Mouse (Mus musculus) brain, embryonic 14.5 days (tissue): ENCODE data around the gene Pla2g2d. TPM values are rescaled to one million over a fixed set of nuclear protein-coding genes. Genes with fewer than 3 reads are reported as not detected.

Experiments
- DNase-seq: peaks from one replicate; pipeline ENCODE4 v3.0.0-alpha.2; 2011; ENCODE audit warnings: low read depth
- CTCF ChIP-seq: fragments of 200-500 bp; IDR thresholded peaks from 2 replicates; pipeline ENCODE4 v1.5.1; 2012; ENCODE audit warnings: inconsistent platforms, mild to moderate bottlenecking, moderate library complexity, borderline replicate concordance; ENCODE audit not compliant: insufficient read depth, insufficient read length; ENCODE audit errors: extremely low read depth
- POLR2A ChIP-seq: fragments of 200-500 bp; IDR thresholded peaks from 2 replicates; pipeline ENCODE4 v1.6.1; 2012; ENCODE audit warnings: mild to moderate bottlenecking, inconsistent platforms, borderline replicate concordance; ENCODE audit not compliant: poor library complexity, insufficient read depth, insufficient read length, severe bottlenecking; ENCODE audit errors: extremely low read depth
- polyA plus RNA-seq: library from polyadenylated mRNA; depleted of rRNA; stranded (reverse); fragments of >200 nt; gene quantifications from 2 replicates; pipeline ENCODE4 v1.2.3, GENCODE M21; 2012

Pla2g2d gene
- polyA plus RNA-seq, 1 experiment = 0.14 TPM

- no peak for TF ChIP-seq CTCF
- TF ChIP-seq POLR2A = no peak
- DNase-seq = no peak
Observed at GRCm38 (mm10) chr4:138753608-138754007, 21.9 kb upstream of the Pla2g2d start.

GRCm38 (mm10) chr4:138754432-138754831, 21.1 kb upstream of the Pla2g2d start:
- TF ChIP-seq CTCF = no peak
- DNase-seq = no peak

GRCm38 (mm10) chr4:138755439-138755838, 20.1 kb upstream of the Pla2g2d start:
- TF ChIP-seq CTCF = no peak
- no peak for TF ChIP-seq POLR2A
- DNase-seq = peak; percentile 9

GRCm38 (mm10) chr4:138755983-138756382, 19.6 kb upstream of the Pla2g2d start:
- peak; percentile 4 for DNase-seq
- TF ChIP-seq POLR2A (no peak), CTCF (no peak)

GRCm38 (mm10) chr4:138757416-138757815, 18.1 kb upstream of the Pla2g2d start, which contains the start of gene Pla2g2f:
TSS of gene Pla2g2f (minus strand) at chr4:138757626.
- no peak for TF ChIP-seq POLR2A
- no peak for TF ChIP-seq CTCF
- no peak for DNase-seq

GRCm38 (mm10) chr4:138762266-138762665, 13.3 kb upstream of the Pla2g2d start:
- TF ChIP-seq POLR2A (no peak), CTCF (no peak)
- no peak for DNase-seq

- no peak for DNase-seq
- TF ChIP-seq CTCF = no peak
- TF ChIP-seq POLR2A = no peak
Observed at GRCm38 (mm10) chr4:138771970-138772369, 3.6 kb upstream of the Pla2g2d start.

GRCm38 (mm10) chr4:138772386-138772785, 3.1 kb upstream of the Pla2g2d start:
- TF ChIP-seq CTCF (no peak), POLR2A (no peak)
- DNase-seq = no peak

GRCm38 (mm10) chr4:138777417-138778407, 2.2 kb downstream of the Pla2g2d start:
- peak; percentile 55 for DNase-seq
- TF ChIP-seq POLR2A (no peak), CTCF (no peak)

GRCm38 (mm10) chr4:138780300-138780699, 4.8 kb downstream of the Pla2g2d start:
- no peak for DNase-seq
- no peak for TF ChIP-seq CTCF
- TF ChIP-seq POLR2A = no peak

GRCm38 (mm10) chr4:138782098-138782497, 6.6 kb downstream of the Pla2g2d start:
- DNase-seq = no peak
- TF ChIP-seq POLR2A = no peak
- TF ChIP-seq CTCF = no peak

GRCm38 (mm10) chr4:138785721-138786120, 10.2 kb downstream of the Pla2g2d start:
- TF ChIP-seq CTCF (no peak), POLR2A (no peak)
- no peak for DNase-seq
